Mouse (Mus musculus) hindbrain, embryonic 13.5 days (tissue): ENCODE data around the gene Lmln. TPM values are rescaled to one million over a fixed set of nuclear protein-coding genes. Genes with fewer than 3 reads are reported as not detected.
"Not testable (repeated sequence)": the region's sequence is repeated elsewhere in the genome, so short reads cannot be mapped to it uniquely, and the experiment has no call there.

Experiments used
- ATAC-seq: fragments of 200-750 bp; cut with Nextera tagmentation; 2 replicates; pipeline ENCODE4 v1.8.0; 2017; ENCODE audit warnings: moderate TSS enrichment; ENCODE audit not compliant: low FRiP score
- H3K27ac ChIP-seq: fragments of 300-500 bp; sonication (generic); 2 replicates; pipeline ENCODE4 v1.5.1; 2015; ENCODE audit warnings: inconsistent platforms, mild to moderate bottlenecking, moderate library complexity
- H3K27me3 ChIP-seq: fragments of 300-500 bp; sonication (generic); 2 replicates; pipeline ENCODE4 v1.6.1; 2015; ENCODE audit warnings: mild to moderate bottlenecking, inconsistent platforms
- H3K36me3 ChIP-seq: fragments of 300-500 bp; sonication (generic); 2 replicates; pipeline ENCODE4 v1.6.1; 2015; ENCODE audit warnings: mild to moderate bottlenecking, inconsistent platforms
- H3K4me1 ChIP-seq: fragments of 300-500 bp; sonication (generic); replicated peaks from 2 replicates; pipeline ENCODE4 v1.6.1; 2015; ENCODE audit warnings: inconsistent platforms
- H3K4me2 ChIP-seq: fragments of 300-500 bp; sonication (generic); 2 replicates; pipeline ENCODE4 v1.6.1; 2015; ENCODE audit warnings: inconsistent platforms, mild to moderate bottlenecking, moderate library complexity
- H3K4me3 ChIP-seq: fragments of 300-500 bp; sonication (generic); 2 replicates; pipeline ENCODE4 v1.5.1; 2015; ENCODE audit warnings: mild to moderate bottlenecking, inconsistent platforms
- H3K9ac ChIP-seq: fragments of 300-500 bp; sonication (generic); 2 replicates; pipeline ENCODE4 v1.6.1; 2015; ENCODE audit warnings: mild to moderate bottlenecking, inconsistent platforms
- H3K9me3 ChIP-seq: fragments of 300-500 bp; sonication (generic); 2 replicates; pipeline ENCODE4 v1.6.1; 2016; ENCODE audit warnings: inconsistent platforms
- WGBS: fragments of 180-500 bp; shearing (Covaris S2); methylation state at CpG from one replicate; pipeline ENCODE4 v1.1.7; 2015; 5-methylcytosine and 5-hydroxymethylcytosine counted together
- polyA plus RNA-seq: library from polyadenylated mRNA; unstranded; fragments of >200 nt; fragmentation: Nextera tagmentation; extraction: Ambion mirVana; gene quantifications from 2 replicates; pipeline ENCODE4 v1.2.1, GENCODE M21; 2015

Lmln gene
- polyA plus RNA-seq, 1 experiment from 2014 or later = 3.3 TPM

DNA sequence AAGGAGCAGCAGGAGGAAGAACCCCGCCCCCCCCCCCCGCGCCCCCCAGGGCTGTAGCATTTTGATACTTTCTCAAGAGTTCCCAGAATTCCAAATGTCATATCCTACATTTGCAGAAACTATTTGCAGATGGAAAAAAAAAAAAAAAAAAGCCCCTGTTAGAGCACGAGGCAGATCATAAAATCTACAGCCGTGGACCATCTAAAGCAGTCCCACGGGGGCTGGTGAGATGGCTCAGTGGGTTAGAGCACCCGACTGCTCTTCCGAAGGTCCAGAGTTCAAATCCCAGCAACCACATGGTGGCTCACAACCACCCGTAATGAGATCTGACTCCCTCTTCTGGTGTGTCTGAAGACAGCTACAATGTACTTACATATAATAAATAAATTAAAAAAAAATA, 88.6 kb downstream of the Lmln start:
- not testable (repeated sequence) for H3K4me1 ChIP-seq, H3K4me2 ChIP-seq, H3K27ac ChIP-seq, H3K27me3 ChIP-seq, H3K4me3 ChIP-seq, H3K9me3 ChIP-seq, H3K36me3 ChIP-seq, H3K9ac ChIP-seq, ATAC-seq
- 80% methylated on average over 9 of the region's 9 CpGs for WGBS

DNA sequence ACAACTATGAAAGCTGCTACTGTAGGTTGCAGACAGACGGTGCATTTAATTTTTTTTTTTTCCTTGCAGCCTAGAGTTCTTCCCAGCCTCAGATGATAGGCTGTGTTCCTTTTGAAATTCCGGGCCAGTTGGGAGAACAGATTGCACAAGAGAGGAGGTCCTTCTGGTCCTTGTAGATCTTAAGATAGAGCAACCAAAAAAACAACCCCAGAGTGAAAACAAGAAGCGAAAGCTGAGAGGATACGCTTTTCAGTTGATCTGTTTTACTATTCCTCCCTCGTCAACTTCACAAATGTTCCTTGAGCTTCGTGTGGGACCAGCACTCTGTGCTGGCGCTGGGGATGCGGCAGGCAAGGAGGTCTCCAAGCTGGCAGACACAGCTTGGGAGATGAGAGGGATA, 89.2 kb downstream of the Lmln start:
- H3K36me3 ChIP-seq = no peaks in the 10 kb centered on the region
- no peaks in the 10 kb centered on the region for H3K4me1 ChIP-seq
- 75% methylated on average over 8 of the region's 8 CpGs for WGBS
- H3K4me3 ChIP-seq = no peak overlapping the region
- ATAC-seq = no peak
- no peak overlapping the region for H3K27ac ChIP-seq
- H3K4me2 ChIP-seq = no peak overlapping the region
- H3K9me3 ChIP-seq = no peaks in the 10 kb centered on the region
- no peak overlapping the region for H3K9ac ChIP-seq
- no peaks in the 10 kb centered on the region for H3K27me3 ChIP-seq

DNA sequence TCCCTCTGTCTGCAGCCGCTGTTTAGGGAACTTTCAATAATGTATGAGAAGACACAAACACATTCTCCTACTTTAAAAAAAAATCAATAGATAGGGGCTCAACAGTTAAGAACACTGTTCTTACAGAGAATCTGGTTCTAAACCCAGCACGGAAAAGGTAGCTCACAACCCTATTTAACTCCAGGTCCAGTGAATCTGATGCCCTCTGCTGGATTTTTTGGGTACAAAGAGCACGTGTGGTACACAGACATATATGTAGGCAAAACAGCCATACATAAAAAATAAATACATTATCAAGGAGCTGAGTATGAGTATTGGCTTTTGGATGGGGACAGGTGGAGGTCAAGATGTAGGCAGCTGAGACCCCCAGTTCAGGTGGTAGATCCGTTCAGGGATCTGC, 92.7 kb downstream of the Lmln start:
- no peaks in the 10 kb centered on the region for H3K4me1 ChIP-seq
- WGBS = 55% methylated on average over 4 of the region's 4 CpGs
- H3K9me3 ChIP-seq = no peaks in the 10 kb centered on the region
- no peak for ATAC-seq
- H3K36me3 ChIP-seq = no peaks in the 10 kb centered on the region
- no peak overlapping the region for H3K27ac ChIP-seq
- H3K27me3 ChIP-seq = no peaks in the 10 kb centered on the region
- no peak overlapping the region for H3K4me3 ChIP-seq
- H3K4me2 ChIP-seq = no peak overlapping the region
- no peak overlapping the region for H3K9ac ChIP-seq

DNA sequence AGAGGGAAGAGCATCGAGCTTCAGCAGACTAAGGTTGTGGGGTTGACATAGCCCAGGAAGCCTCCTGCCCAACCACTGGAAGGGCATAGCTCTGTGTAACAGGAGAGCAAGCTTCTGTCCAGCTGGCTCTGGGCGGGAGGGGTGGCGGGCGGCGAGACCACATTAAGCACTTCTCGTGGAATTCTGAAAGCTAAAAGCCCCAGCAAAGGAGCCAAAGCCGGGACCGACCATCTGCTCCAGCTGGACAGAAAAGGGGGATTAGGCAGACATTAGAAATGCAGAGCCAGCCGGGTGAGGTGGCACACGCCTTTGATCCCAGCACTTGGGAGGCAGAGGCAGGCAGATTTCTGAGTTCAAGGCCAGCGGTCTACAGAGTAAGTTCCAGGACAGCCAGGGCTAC, 95.7 kb downstream of the Lmln start:
- Histone ChIP-seq H3K4me1 (no peaks in the 10 kb centered on the region), H3K4me3 (no peak overlapping the region), H3K36me3 (no peaks in the 10 kb centered on the region), H3K4me2 (no peak overlapping the region), H3K27me3 (no peaks in the 10 kb centered on the region), H3K9me3 (no peaks in the 10 kb centered on the region), H3K9ac (no peak overlapping the region), H3K27ac (no peak overlapping the region)
- no peak for ATAC-seq
- WGBS = 81% methylated on average over 11 of the region's 11 CpGs

DNA sequence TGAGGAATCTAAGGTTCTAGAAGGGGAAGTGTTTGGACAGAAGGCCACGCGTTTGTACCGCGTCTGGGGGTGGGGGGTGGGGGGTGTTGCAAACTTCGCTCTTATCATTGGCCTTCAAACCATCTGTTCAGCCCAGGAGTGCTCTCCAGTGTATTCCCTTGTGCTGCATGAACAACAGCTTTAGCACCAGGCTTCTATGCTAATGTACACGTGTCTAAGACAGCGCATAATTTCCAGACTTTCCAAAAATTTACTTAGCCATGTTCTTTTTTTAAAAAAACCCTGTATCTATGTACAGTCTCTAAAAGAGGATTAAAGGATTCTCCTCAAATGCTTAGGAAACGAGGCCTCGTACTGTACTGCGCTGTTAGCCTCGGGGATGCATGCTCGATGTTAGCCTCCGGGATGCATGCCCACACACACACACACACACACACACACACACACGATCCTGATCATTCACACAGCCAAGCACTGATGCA, 96.3 kb downstream of the Lmln start:
- no peak for ATAC-seq
- Histone ChIP-seq H3K4me1 (no peaks in the 10 kb centered on the region), H3K36me3 (no peaks in the 10 kb centered on the region), H3K27ac (no peak overlapping the region), H3K9me3 (no peaks in the 10 kb centered on the region), H3K4me2 (no peak overlapping the region), H3K4me3 (no peak overlapping the region), H3K9ac (no peak overlapping the region), H3K27me3 (no peaks in the 10 kb centered on the region)
- 85% methylated on average over 14 of the region's 14 CpGs for WGBS

DNA sequence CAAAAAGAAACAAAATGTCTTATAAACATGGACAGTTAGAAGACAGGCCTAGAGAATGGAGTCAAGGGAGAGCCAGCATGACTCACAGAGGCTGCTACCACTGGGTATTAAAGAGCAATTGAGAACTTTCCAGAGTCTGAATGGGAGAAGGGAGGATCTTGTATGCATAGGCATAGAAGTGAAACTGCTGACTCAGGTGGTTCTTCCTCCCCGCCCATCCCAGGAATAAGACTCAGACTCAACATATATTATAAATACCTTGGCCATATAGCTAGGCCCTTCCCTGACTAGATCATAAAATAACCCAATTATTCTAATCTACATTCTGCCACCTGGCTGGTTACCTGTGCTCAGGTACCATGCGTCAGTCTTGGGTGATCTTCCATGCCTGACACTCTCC, 97.0 kb downstream of the Lmln start:
- Histone ChIP-seq H3K4me3 (no peak overlapping the region), H3K9me3 (no peaks in the 10 kb centered on the region), H3K4me2 (no peak overlapping the region), H3K9ac (no peak overlapping the region), H3K27ac (no peak overlapping the region), H3K4me1 (no peaks in the 10 kb centered on the region), H3K27me3 (no peaks in the 10 kb centered on the region), H3K36me3 (no peaks in the 10 kb centered on the region)
- 92% methylated on average over 2 of the region's 2 CpGs for WGBS
- no peak for ATAC-seq

DNA sequence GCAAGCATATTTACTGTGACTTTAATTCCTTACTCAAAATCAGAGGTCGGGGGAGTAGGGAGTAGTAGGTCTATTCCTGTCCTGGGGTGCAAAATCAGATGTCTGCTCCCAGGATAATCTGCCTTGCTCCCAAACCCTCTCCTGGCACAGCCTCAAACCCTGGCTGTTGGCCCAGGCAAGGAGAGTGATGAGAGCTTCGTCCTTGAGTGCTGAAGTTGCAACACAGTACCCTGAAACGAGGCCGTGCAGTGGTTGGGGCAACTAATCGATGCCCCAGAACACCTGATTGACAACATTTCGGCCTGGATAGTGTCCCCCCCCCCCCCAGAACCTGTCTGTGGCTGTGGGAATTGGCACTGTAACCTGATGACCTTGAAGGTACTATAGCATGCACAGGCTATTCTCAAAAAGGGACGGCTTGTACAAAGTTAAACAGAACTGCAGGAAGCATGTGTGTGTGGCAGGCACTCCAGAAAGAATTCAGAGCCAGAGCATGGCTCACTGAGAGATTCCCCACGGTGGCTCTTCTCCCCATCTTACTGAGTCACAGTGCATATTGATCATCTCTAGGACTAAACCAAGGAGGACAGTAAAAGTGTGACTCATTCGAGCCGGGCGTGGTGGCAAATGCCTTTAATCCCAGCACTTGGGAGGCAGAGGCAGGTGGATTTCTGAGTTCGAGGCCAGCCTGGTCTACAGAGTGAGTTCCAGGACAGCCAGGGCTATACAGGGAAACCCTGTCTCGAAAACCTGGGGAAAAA, 101.2 kb downstream of the Lmln start:
- H3K4me2 ChIP-seq = no peak overlapping the region
- no peak for ATAC-seq
- H3K36me3 ChIP-seq = no peaks in the 10 kb centered on the region
- H3K27me3 ChIP-seq = no peaks in the 10 kb centered on the region
- no peaks in the 10 kb centered on the region for H3K4me1 ChIP-seq
- 86% methylated on average over 13 of the region's 13 CpGs for WGBS
- no peak overlapping the region for H3K27ac ChIP-seq
- H3K4me3 ChIP-seq = no peak overlapping the region
- no peak overlapping the region for H3K9ac ChIP-seq
- H3K9me3 ChIP-seq = no peaks in the 10 kb centered on the region

DNA sequence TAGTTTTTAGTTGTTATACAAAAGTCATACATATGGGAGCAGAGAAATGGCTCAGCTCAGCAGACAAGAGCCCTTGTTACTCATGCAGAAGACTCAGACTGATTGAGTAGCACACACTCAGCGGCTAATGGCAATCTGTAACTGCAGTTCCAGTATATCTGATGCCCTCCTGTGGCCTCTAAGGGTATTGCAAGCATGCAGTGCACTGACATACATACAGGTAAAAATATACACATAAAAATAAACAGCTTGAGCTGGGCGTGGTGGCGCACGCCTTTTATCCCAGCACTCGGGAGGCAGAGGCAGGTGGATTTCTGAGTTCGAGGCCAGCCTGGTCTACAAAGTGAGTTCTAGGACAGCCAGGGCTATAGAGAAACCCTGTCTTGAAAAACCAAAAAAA, 104.0 kb downstream of the Lmln start:
- not testable (repeated sequence) for H3K27ac ChIP-seq, ATAC-seq

DNA sequence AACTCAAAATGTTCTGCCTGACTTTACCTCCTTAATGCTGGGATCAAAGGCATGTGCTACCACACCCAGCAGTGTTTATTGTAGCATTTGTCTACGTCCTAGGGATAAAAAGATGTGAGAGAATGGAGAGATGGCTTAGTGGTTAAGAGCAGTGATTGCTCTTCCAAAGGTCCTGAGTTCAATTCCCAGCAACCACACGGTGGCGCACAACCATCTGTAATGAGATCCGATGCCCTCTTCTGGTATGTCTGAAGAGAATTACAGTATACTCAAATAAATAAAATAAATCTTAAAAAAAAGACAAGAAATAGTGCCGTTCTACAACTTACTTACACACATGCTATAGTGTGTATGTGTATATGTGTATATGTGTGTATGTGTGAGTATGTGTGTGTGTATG, 105.2 kb downstream of the Lmln start:
- H3K27me3 ChIP-seq = no peaks in the 10 kb centered on the region

More for the DNA sequence above, 104.0 kb downstream of the Lmln start:
- 70% methylated on average over 6 of the region's 6 CpGs for WGBS
- H3K27me3 ChIP-seq, H3K9me3 ChIP-seq, H3K4me3 ChIP-seq, H3K4me1 ChIP-seq, H3K9ac ChIP-seq, H3K4me2 ChIP-seq, H3K36me3 ChIP-seq: not testable (repeated sequence)

DNA sequence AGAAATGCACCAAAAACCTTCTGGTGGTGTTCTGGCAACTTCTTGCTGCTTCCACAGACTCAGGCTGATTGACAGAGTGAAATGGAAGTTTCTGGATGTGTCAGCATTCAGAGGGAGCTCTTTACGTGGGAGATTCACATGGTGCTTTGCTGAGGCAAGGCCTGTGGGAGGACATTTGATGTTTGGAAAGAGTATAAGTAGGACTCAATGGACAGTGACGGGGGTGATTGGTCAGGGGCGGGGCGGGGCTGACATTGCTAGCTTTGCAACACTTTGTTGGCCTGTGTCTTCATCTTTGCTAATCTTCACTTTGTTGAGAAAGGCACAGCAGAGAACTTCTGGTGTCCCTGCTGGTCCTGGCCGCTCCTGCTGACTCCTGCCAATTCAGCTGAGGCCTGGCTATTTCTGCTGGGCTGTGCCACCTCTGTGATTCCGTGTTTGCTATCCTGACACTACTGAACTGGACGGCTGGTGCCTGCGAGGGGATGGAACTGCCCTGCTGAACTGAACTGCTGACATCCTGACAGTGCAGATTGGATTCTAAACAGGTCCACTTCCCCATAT, 107.2 kb downstream of the Lmln start:
- no peaks in the 10 kb centered on the region for H3K9me3 ChIP-seq
- H3K4me1 ChIP-seq = no peaks in the 10 kb centered on the region
- no peak overlapping the region for H3K4me3 ChIP-seq
- ATAC-seq = no peak
- no peaks in the 10 kb centered on the region for H3K27me3 ChIP-seq
- 68% methylated on average over 8 of the region's 8 CpGs for WGBS
- no peak overlapping the region for H3K27ac ChIP-seq
- no peak overlapping the region for H3K9ac ChIP-seq
- no peak overlapping the region for H3K4me2 ChIP-seq
- no peaks in the 10 kb centered on the region for H3K36me3 ChIP-seq

More for the DNA sequence above, 105.2 kb downstream of the Lmln start:
- H3K4me1 ChIP-seq = no peaks in the 10 kb centered on the region
- no peak overlapping the region for H3K9ac ChIP-seq
- H3K9me3 ChIP-seq = no peaks in the 10 kb centered on the region
- H3K4me3 ChIP-seq = no peak overlapping the region
- H3K4me2 ChIP-seq = no peak overlapping the region
- H3K36me3 ChIP-seq = no peaks in the 10 kb centered on the region
- WGBS = 50% methylated on average over 5 of the region's 5 CpGs
- no peak for ATAC-seq
- no peak overlapping the region for H3K27ac ChIP-seq

DNA sequence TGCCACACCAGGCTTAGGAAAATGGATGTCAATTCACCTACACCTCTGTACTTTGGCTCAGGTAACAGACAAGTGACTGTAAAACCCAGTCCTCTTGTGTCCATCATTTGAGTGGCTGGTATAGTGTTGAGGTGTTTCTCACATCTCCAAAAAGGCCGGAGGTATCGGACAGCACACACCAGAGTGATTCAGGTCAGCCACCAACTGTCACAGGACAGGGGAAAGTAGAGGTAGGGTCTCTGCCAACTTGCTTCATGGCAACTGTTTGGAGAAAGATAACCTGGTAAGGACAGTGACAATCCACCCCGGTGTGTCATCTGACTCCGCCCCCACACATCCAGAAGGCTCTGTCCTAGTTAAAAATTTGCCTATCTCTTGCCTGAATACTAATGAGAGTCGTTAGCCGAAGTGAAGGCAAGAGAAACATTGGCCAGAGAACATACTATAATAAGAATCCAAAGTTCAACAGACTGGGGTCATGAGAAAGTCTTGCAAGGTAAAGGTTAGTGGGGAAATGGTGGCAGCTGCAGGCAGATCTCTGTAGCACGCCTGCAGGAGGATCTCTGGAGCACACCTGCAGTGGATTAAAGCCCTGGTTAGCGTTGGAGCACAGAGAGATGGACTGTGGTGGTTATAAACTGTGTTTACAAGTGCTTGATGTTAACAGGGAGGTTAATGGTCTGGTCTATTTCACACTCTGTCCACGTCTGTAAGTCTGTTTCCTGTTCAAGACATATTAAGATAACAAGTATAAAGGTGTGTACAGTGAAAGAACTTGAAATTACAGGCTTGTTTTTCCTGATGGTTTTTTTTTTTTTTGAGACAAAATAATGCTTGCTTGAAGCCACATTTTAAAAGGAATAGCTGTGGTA, 108.6 kb downstream of the Lmln start:
- H3K27ac ChIP-seq = no peak overlapping the region
- H3K4me2 ChIP-seq = no peak overlapping the region
- no peak overlapping the region for H3K4me3 ChIP-seq
- H3K36me3 ChIP-seq = no peaks in the 10 kb centered on the region
- WGBS = 86% methylated on average over 9 of the region's 9 CpGs
- no peak overlapping the region for H3K9ac ChIP-seq
- no peak for ATAC-seq
- no peaks in the 10 kb centered on the region for H3K4me1 ChIP-seq
- no peaks in the 10 kb centered on the region for H3K9me3 ChIP-seq
- H3K27me3 ChIP-seq = no peaks in the 10 kb centered on the region

DNA sequence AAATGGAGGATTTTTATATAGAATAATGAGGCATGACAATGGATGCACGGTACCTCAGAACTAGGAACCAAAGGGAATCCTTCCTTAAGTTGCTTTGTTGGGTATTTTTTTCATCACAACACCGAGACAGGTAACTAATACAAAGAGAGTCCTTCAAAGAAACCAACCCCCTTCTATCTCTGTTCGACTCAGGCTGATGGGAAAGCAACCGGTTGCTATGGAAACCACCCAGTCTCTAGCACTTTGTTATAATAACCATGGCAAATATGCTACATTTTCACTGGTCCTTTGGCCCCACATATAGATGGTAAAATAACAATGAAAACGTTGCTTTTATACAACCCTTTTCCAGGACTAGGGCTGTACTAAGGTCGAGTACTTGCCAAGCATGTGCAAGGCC, 109.5 kb downstream of the Lmln start:
- no peaks in the 10 kb centered on the region for H3K9me3 ChIP-seq
- H3K9ac ChIP-seq = no peak overlapping the region
- no peaks in the 10 kb centered on the region for H3K36me3 ChIP-seq
- WGBS = 73% methylated on average over 6 of the region's 6 CpGs
- no peak overlapping the region for H3K4me3 ChIP-seq
- no peak for ATAC-seq
- no peak overlapping the region for H3K4me2 ChIP-seq
- H3K27ac ChIP-seq = no peak overlapping the region
- H3K27me3 ChIP-seq = no peaks in the 10 kb centered on the region
- H3K4me1 ChIP-seq = no peaks in the 10 kb centered on the region
